Mouse (Mus musculus) CH12F3 (cell line): Measurements from ENCODE around the gene Uqcrh.

Experiments
- in situ Hi-C: fragments of 300-500 bp; cut with MboI; formaldehyde crosslinking; loops from 2 replicates; pipeline ENCODE4 v1.14.3; 2020; ENCODE audit warnings: low sequenced_read_pairs

Uqcrh gene

DNA sequence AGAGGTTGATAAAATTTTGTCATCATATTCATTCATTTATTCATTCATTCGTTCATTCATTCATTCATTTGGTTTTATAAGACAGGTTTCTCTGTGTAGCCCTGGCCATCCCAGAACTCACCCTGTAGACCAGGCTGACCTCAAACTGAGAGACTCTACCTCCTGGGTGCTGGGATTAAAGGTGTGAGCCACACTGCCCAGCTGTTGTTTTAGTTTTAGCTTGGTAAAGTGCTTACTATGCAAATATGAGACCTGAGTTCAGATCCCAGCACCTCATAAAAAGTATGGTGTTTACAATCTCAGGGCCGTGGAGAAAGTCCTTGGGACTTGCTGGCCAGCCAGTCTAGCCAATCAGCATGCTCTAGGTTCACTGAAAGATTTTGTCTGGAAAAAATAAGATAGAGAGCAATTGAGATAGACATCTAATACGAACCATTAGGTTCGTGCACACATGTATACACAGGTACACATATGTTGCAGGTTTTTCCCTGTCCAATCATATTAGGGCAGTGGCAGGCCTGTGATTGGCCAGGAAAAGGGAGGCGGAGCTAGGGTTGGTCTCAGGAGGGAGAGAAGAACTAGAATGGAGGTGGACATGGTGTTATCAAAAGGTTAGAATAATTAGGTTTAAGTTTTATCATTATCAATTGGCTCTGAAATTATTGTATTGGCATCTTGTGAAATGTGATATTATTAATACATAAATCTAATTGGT, 15.7 kb downstream of the Uqcrh start:
- in situ Hi-C loops = no loop called here

DNA sequence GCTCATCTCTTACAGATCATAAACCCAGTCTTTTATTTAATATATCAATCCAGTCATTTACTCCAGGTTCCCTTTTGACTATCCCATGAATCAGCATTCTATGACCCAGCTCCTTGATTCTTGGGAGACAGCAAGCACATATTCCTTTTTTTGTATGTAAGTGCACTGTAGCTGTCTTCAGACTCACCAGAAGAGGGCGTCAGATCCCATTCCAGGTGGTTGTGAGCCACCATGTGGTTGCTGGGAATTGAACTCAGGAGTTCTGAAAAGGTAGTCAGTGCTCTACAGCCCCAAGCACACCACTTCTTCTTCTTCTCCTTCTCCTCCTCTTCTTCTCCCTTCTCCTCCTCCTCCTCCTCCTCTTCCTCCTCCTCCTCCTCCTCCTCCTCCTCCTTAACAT, 17.3 kb downstream of the Uqcrh start:
- in situ Hi-C loops = no loop called here

DNA sequence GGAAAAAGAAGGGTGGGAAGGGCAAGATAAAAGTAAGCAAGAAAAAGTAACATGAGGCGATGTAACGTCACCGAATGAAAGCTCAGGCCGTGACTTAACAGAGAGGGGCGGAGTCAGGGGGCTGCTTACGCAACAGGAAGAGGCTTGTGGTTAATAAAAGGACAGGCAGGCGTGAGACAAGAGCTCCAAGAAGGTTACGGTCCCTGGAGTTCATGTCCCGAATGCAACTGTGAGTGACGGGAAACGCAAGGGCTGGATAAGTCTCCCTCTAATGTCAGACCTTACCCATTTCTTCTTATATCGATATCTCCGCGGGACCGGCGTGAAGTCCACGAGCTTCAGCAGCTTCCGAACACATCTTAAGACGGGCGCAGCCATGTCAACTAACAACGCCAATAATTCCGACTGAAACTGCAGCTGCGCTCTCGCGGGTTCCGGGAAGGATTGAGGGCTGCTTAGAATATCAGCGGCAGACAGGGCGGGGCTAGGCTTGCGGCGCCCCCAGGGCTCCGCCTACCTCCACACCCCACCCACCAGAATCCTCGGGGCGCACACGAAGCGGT, 21.4 kb downstream of the Uqcrh start, which contains the start of gene Nsun4:
Gene Nsun4, minus strand, starts transcription at position 478 of the 563 bp plus-strand sequence.
- in situ Hi-C loops = no loop called here

DNA sequence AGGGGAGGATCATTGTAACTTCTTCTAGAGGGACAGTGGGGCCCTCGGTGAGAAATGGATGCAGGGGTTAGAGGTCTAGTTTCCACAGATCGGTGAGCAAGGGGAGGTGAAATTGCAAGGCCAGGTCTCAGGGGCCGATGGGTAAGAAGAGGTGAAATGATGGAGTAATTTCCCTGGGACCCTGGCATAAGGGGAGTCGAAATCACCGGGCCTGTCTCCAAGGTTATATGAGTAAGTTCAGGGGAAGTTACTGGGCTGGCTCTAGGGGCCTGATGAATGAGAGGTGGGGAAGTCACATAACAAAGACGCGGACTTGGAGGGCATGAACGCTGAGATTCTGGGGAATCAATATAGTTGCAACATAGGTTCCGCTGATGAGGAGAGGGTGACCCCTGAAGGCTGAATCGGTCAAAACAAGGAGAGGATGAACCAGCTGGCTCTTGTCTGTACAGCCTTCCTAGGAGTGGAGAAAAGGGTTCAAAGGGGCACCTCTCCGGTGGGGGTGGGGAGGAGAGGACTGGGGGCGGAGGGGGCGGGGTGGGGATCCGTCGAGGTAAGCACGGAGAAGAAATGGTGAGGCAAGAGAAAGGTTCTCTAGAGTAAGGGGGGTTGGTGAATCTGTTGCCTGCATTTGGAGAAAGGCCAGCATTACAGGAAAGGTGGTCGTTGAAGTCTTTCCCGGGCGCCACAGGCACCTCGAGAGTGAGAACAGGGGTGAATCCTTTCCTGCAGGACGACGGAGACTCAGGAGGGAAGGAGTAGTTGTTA, 22.2 kb downstream of the Uqcrh start:
- in situ Hi-C loops = no loop called here

DNA sequence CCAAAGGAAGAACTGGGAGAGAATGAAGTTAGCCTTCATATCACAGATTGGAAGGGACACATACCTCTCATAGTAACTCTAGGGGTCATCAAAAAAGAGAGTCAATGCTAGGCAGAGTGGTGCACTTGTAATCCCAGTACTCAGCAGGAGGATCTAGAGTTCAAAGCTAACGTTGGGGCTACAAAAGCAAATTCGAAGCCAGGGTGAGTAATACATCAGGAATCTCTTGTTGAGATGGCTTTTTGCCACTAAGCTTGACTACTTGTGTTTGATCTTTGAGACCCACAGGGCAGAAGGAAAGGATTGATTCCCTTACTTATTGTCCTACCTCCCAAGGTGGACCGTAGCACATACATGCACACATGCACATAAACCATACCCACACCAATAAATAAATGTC, 25.7 kb downstream of the Uqcrh start:
- in situ Hi-C loops = no loop called here

DNA sequence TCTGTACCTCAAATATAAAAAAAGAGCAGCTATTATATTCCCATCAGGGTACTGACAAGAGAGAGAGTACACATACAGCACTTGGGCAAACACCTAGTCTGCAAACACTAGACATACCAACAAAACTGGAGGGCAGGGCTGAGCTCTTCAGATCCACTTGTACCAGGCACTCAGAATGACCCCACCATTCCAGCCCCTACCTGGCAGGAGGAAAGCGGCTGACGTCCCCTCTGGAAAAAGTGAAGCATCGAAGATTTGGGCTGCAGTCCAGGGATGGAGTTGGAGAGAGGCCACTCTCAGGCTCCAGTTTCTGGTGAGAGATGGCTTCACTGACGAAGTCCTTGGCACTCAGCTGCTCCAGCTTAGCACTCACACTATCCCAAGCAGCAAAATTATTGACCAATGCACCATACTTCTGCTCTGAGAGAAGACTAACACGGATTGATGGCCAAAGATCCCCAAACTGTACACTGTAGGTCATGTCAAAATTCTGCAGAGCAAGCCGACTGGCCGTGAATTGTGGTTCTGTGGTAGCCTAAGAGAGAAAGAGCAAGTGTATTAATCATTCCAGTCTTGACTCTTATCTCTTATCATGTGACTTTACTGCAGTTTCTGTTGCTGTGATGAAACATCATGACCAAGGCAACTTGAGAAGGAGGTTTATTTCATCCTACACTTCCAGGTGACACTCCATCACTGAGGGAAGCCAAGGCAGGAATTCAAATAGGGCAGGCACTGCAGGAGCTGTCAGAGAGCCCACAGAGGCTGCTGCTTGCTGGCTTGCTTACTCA, 26.5 kb downstream of the Uqcrh start:
- in situ Hi-C loops = no loop called here

DNA sequence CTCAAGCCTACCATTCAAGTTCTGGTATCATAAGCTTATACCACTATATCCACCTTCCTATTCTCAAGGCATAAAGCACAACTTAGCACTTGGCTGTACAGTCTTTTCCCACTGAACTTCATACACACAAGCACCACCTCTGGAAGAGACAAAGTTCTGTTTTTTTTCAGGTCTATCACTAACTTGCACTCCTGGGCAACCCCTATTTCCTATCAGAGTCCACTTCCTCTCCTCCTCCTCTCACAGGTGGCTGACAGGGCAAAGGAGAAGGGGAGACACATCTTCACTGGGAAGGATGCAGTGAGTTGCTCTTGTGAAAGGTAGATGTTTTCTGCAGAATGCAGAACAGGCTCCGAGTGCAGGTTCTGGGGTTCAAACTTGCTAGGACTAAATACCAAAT, 27.2 kb downstream of the Uqcrh start:
- in situ Hi-C loops = no loop called here

DNA sequence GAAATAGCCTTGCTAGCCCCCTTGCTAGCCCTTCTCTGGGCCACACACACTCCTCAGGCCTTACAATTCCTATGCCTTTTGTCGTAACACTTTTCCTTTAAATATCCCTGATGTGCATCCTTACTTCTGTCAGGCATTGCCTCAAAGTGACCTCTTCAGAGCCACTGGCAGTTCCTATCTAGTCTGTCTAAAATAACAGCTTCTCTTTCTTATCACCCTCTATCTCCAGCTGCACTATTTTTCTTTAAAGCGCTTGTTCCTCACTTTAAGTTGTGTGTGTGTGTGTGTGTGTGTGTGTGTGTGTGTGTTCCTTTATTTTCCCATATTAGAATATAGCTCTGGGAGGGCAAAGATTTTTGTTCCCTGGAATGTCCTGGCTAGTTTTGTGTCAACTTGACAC, 28.3 kb downstream of the Uqcrh start:
- in situ Hi-C loops = no loop called here

DNA sequence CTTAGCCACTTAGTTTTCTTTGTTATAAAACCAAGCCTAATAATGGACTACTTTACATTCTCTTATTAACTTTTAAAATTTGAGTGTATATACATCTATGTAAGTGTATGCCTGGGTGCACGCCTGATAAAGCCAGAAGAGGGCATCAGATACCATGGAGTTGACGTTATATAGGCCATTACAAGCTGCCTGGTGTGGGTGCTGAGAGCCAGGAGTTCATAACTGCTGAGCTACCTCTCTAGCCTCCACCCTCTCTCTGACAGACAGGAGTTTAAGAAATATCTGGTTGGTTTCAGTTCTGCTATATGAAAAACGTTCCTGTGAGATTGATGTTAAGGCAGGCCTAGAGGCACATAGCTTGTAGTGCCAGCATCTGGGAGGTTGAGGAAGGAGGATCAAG, 32.7 kb downstream of the Uqcrh start:
- in situ Hi-C loops = no loop called here

DNA sequence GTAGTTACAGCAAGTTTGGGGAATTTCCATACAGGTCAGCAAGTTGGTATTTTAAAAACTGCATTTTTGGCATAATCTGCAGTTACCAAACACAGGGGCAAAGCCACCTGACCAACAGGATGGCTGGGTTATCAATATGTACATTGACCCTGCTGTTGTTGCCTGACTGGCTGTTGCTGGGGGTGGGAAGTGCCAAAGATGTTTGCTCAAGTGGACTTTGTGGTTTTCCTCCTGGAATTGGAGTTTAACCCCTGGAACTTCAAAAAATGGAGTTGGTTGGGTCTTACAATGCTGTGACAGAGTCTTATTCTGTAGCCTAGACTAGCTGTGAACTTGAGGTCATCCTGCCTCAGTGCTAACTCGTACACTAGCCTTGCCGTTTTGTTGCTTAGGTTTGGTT, 34.4 kb downstream of the Uqcrh start:
- in situ Hi-C loops = no loop called here

DNA sequence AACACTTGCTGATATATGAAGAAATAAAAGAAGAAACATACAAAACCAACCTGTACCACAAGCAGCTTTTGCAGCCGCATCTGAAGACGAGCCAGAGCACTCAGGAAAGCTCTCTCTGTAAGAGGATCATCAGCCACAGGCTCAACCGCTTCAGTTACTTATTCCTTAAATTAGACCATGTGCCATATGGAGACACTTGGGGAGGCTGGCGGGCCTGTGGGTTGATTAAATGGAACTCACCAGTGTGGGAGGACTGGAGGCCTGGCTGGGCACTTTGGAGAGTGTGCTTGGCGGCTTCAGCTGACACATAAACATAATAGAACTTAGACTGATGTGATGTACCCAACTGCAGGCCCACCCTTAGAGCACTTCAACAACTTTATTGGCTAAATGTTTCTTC, 41.5 kb downstream of the Uqcrh start:
- in situ Hi-C loops = no loop called here

DNA sequence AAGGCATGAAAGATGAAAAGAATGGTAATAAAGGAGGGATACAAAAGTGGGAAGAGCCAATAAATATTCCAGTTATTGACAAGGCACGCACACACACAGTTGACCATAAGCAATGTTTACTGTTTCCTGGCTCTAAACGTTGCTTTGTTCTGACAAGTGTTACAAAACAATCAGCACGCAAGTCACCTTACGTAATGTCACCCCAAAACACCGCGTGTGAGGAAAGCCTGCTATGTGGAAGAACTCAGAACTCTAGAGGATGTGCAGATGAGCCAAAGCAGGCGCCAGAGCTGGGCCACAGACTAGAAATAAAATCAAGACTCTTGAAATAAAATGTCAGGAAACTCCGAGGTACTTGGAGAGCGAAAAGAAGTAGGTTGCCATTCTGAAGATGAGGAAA, 42.0 kb downstream of the Uqcrh start:
- in situ Hi-C loops = no loop called here

DNA sequence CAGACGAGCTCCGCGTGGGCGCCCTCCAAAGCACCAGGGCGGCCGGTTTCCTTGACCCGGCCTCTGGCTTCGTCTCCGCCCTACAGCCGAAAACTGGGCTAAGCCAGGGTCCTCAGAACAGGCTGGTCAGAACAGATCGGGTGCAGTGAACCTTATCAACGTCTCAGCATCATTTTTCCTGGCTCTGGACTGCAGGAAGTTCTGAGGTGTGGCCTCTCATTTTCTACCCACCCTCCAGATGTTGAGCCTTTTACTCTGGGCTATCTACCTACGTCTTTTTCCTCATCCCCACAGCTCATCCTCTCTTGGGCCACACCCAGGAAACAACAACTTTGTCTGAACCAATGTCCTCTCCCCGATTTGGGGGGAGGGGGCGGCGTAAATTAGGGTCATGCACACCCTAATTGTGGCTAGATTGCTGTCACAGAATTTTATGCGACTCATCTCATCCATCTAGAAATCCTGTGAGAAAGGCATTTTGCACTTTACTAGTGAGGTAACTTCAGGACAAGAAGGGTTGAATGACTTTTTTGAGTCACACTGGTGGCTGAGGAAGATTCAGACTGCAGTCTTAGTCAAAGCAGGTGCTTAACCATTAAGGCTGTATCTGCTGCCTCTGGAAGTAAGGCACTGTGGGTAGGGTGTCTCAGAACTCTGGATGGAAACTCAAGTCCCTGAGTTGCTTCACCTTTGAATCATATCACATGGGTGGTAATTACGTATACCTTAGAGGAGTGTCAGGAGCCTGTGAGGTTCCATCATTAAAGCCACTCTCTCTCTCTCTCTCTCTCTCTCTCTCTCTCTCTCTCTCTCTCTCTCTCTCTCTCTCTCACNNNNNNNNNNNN, 56.7 kb downstream of the Uqcrh start, which contains the start of gene Faah:
Gene Faah, minus strand, starts transcription at position 25 of the 845 bp plus-strand sequence.
- in situ Hi-C loops = no loop called here

DNA sequence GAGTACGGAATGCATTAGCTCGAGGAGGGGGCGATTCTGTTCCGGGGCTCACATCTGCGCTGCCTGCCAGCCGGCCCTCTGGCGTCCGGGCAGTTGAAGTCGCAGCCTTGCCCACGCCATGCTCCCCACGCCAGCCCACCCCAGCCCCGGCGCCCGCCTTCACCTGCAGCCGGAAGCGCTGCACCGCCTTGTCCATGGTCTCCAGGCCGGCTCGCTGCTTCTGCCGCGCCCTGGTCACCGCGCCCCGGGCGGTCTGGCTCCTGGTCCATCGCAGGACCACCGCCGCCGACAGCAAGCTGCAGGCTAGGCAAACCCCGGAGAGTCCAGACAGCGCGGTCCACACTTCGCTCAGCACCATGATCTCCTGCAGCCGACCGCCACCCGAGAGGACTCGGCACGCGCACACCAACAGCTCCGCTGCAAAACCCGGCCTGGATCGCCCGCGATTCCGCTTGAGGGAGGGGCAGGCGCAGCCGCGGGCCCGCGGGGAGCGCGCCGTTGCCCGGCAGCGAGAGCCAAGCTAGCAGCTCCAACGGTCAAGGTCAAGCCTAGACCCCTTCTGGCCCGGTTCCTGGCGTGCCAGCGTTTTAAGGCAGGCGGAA, 57.5 kb downstream of the Uqcrh start:
- in situ Hi-C loops = no loop called here
